Mouse (Mus musculus) bone marrow macrophage, adult 2 months (primary cell): ENCODE data around the gene Cd5l. TPM values are rescaled to one million over a fixed set of nuclear protein-coding genes. Genes with fewer than 3 reads are reported as not detected.
A peak's percentile ranks its signal among the peaks of the same experiment; 100 is the strongest.
"Not testable (repeated sequence)": the region's sequence is repeated elsewhere in the genome, so short reads cannot be mapped to it uniquely, and the experiment has no call there.

Source experiments
- H3K27ac ChIP-seq: 2 replicates; pipeline ENCODE4 v1.5.1; 2012; ENCODE audit warnings: low read depth, low read length; ENCODE audit not compliant: insufficient read depth
- H3K4me1 ChIP-seq: 2 replicates; pipeline ENCODE4 v1.6.1; 2012; ENCODE audit warnings: low read length; ENCODE audit not compliant: control insufficient read depth, insufficient read depth
- H3K4me3 ChIP-seq: 2 replicates; pipeline ENCODE4 v1.5.1; 2012; ENCODE audit warnings: mild to moderate bottlenecking, low read length, moderate library complexity; ENCODE audit not compliant: insufficient read depth
- CTCF ChIP-seq: IDR thresholded peaks from 2 replicates; pipeline ENCODE4 v1.5.1; 2012; ENCODE audit warnings: low read depth, mild to moderate bottlenecking, low read length, moderate library complexity
- POLR2A ChIP-seq: IDR thresholded peaks from 2 replicates; pipeline ENCODE4 v1.6.1; 2012; ENCODE audit warnings: mild to moderate bottlenecking, low read depth, low read length, borderline replicate concordance
- polyA plus RNA-seq: library from polyadenylated mRNA; stranded (reverse); fragments of >200 nt; gene quantifications from 2 replicates; pipeline ENCODE4 v1.2.4, GENCODE M21; 2012; ENCODE audit not compliant: missing spikeins, insufficient read depth, insufficient read length

Cd5l gene
- polyA plus RNA-seq, 1 experiment, result 124 TPM

GRCm38 (mm10) chr3:87376195-87377165 lies 18.8 kb downstream of the Cd5l start, which contains the start of gene Fcrl1:
Gene Fcrl1, plus strand, starts transcription at chr3:87376387.
- H3K4me3 ChIP-seq, result peak within 1 kb of the TSS; percentile 45
- H3K4me1 ChIP-seq, result peaks cover 27% of the 10 kb centered on the region
- no peak for TF ChIP-seq POLR2A
- peak within 1 kb of the TSS; percentile 81 for H3K27ac ChIP-seq

GRCm38 (mm10) chr3:87377228-87377627 lies 19.5 kb downstream of the Cd5l start:
- TF ChIP-seq CTCF, result no peak
- no peak for TF ChIP-seq POLR2A
- H3K4me1 ChIP-seq, result peaks cover 27% of the 10 kb centered on the region
- peak overlapping the region; percentile 81 for H3K27ac ChIP-seq
- peak overlapping the region; percentile 45 for H3K4me3 ChIP-seq

- Histone ChIP-seq H3K4me3 (no peak overlapping the region), H3K27ac (peak overlapping the region; percentile 18), H3K4me1 (peaks cover 26% of the 10 kb centered on the region)
- TF ChIP-seq CTCF (no peak), POLR2A (no peak)
Observed at GRCm38 (mm10) chr3:87377719-87378118, 20.0 kb downstream of the Cd5l start.

GRCm38 (mm10) chr3:87379641-87380315 lies 22.1 kb downstream of the Cd5l start:
- not testable (repeated sequence) for H3K27ac ChIP-seq

GRCm38 (mm10) chr3:87381806-87382712 lies 24.4 kb downstream of the Cd5l start:
- H3K4me3 ChIP-seq, result no peak overlapping the region
- H3K4me1 ChIP-seq, result peaks cover 7% of the 10 kb centered on the region
- no peak overlapping the region for H3K27ac ChIP-seq
- TF ChIP-seq POLR2A, result no peak
- TF ChIP-seq CTCF, result no peak

More at GRCm38 (mm10) chr3:87379641-87380315, 22.1 kb downstream of the Cd5l start:
- H3K4me1 ChIP-seq, result peaks cover 23% of the 10 kb centered on the region
- H3K4me3 ChIP-seq, result not testable (repeated sequence)

GRCm38 (mm10) chr3:87383308-87383707 lies 25.6 kb downstream of the Cd5l start:
- H3K27ac ChIP-seq, result no peak overlapping the region
- H3K4me3 ChIP-seq, result no peak overlapping the region
- TF ChIP-seq POLR2A (no peak), CTCF (no peak)
- no peaks in the 10 kb centered on the region for H3K4me1 ChIP-seq

GRCm38 (mm10) chr3:87385105-87385504 lies 27.4 kb downstream of the Cd5l start:
- TF ChIP-seq CTCF, result no peak
- TF ChIP-seq POLR2A, result no peak
- Histone ChIP-seq H3K4me3 (no peak overlapping the region), H3K27ac (no peak overlapping the region), H3K4me1 (no peaks in the 10 kb centered on the region)

- Histone ChIP-seq H3K4me3 (no peak overlapping the region), H3K4me1 (no peaks in the 10 kb centered on the region), H3K27ac (no peak overlapping the region)
- no peak for TF ChIP-seq CTCF
- TF ChIP-seq POLR2A, result no peak
Observed at GRCm38 (mm10) chr3:87390935-87391334, 33.3 kb downstream of the Cd5l start.

GRCm38 (mm10) chr3:87398809-87399208 lies 41.1 kb downstream of the Cd5l start:
- TF ChIP-seq CTCF (no peak), POLR2A (no peak)

GRCm38 (mm10) chr3:87399906-87400305 lies 42.2 kb downstream of the Cd5l start:
- H3K4me1 ChIP-seq, result peaks cover 30% of the 10 kb centered on the region
- TF ChIP-seq CTCF (no peak), POLR2A (no peak)
- H3K27ac ChIP-seq, result no peak overlapping the region
- no peak overlapping the region for H3K4me3 ChIP-seq

More at GRCm38 (mm10) chr3:87398809-87399208, 41.1 kb downstream of the Cd5l start:
- H3K4me1 ChIP-seq, result peaks cover 30% of the 10 kb centered on the region
- no peak overlapping the region for H3K4me3 ChIP-seq
- no peak overlapping the region for H3K27ac ChIP-seq
